Mouse (Mus musculus) adrenal gland, adult (tissue): ENCODE data around the gene Endov.

ENCODE experiments used
- DNase-seq, 2 experiments: peaks; one replicate each; pipeline ENCODE4 v3.0.0; 2022 to 2023; ENCODE audit warnings: low spot score in 1 of 2; ENCODE audit not compliant: inconsistent age in 2 of 2

Gene Endov

GRCm38 (mm10) chr11:119490861-119491689 lies at the start of gene Endov:
Endov (plus strand) TSS chr11:119491347.
- peak; percentile 98 to 99 for DNase-seq

GRCm38 (mm10) chr11:119442199-119442598 lies 48.9 kb upstream of the Endov start:
- peak in 1 of 2 experiments; percentile 38 for DNase-seq

GRCm38 (mm10) chr11:119443442-119443841 lies 47.7 kb upstream of the Endov start:
- no peak for DNase-seq

GRCm38 (mm10) chr11:119456097-119456496 lies 35.0 kb upstream of the Endov start:
- DNase-seq, result no peak

GRCm38 (mm10) chr11:119477876-119478275 lies 13.3 kb upstream of the Endov start:
- DNase-seq, result no peak

GRCm38 (mm10) chr11:119491690-119492087 lies 542 bp downstream of the Endov start:
- no peak for DNase-seq

- DNase-seq, result no peak
Observed at GRCm38 (mm10) chr11:119492830-119493229, 1.7 kb downstream of the Endov start.

- DNase-seq, result no peak
Observed at GRCm38 (mm10) chr11:119493516-119493915, 2.4 kb downstream of the Endov start.

GRCm38 (mm10) chr11:119496147-119496546 lies 5.0 kb downstream of the Endov start:
- no peak for DNase-seq

- no peak for DNase-seq
Observed at GRCm38 (mm10) chr11:119497451-119497850, 6.3 kb downstream of the Endov start.

GRCm38 (mm10) chr11:119499297-119499696 lies 8.2 kb downstream of the Endov start:
- DNase-seq, result no peak

GRCm38 (mm10) chr11:119500011-119500410 lies 8.9 kb downstream of the Endov start:
- no peak for DNase-seq

GRCm38 (mm10) chr11:119503675-119504074 lies 12.5 kb downstream of the Endov start:
- DNase-seq, result peak; percentile 67 to 91

GRCm38 (mm10) chr11:119506386-119506785 lies 15.2 kb downstream of the Endov start:
- no peak for DNase-seq

GRCm38 (mm10) chr11:119507772-119508171 lies 16.6 kb downstream of the Endov start:
- no peak for DNase-seq

GRCm38 (mm10) chr11:119509165-119509776 lies 18.1 kb downstream of the Endov start:
- no peak for DNase-seq

- DNase-seq, result no peak
Observed at GRCm38 (mm10) chr11:119513038-119513659, 22.0 kb downstream of the Endov start.

GRCm38 (mm10) chr11:119514108-119514860 lies 23.1 kb downstream of the Endov start:
- DNase-seq, result no peak

GRCm38 (mm10) chr11:119514967-119515636 lies 24.0 kb downstream of the Endov start:
- no peak for DNase-seq

GRCm38 (mm10) chr11:119515823-119516676 lies 24.9 kb downstream of the Endov start:
- DNase-seq, result no peak
